Mouse (Mus musculus): ENCODE measurements around the gene 1700009N14Rik.

Gene 1700009N14Rik

GRCm38 (mm10) chr4:39450069-39450468 is at the start of gene 1700009N14Rik:
Gene 1700009N14Rik (plus strand): TSS chr4:39450295.
- DNase-seq (ENCODE audit: low read depth, low spot score): no peak

GRCm38 (mm10) chr4:39437870-39438367 is 12.2 kb upstream of the 1700009N14Rik start:
- DNase-seq (ENCODE audit: low read depth, low spot score): no peak

GRCm38 (mm10) chr4:39474291-39474690 is 24.2 kb downstream of the 1700009N14Rik start:
- DNase-seq (ENCODE audit: low read depth, low spot score): no peak

GRCm38 (mm10) chr4:39486393-39486792 is 36.3 kb downstream of the 1700009N14Rik start:
- DNase-seq (ENCODE audit: low read depth, low spot score): no peak

- no peak for DNase-seq (ENCODE audit: low read depth, low spot score)
These were observed 43.5 kb downstream of the 1700009N14Rik start for GRCm38 (mm10) chr4:39493596-39493995.

- DNase-seq (ENCODE audit: low read depth, low spot score): no peak
These were observed 45.8 kb downstream of the 1700009N14Rik start for GRCm38 (mm10) chr4:39495875-39496274.
